Mouse (Mus musculus): ENCODE data around the gene Lrrc73. TPM values are rescaled to one million over a fixed set of nuclear protein-coding genes. Genes with fewer than 3 reads are reported as not detected.

Lrrc73 gene
- not detected for polyA plus RNA-seq (2014; fragmentation: Illumina TruSeq; extraction: RNeasy Lipid Tissue Mini Kit (QIAGEN cat#74804); ENCODE audit: low read depth, low replicate concordance)

GRCm38 (mm10) chr17:46253452-46254084, at the start of gene Lrrc73:
Gene Lrrc73, plus strand, starts transcription at chr17:46253531.

DNA sequence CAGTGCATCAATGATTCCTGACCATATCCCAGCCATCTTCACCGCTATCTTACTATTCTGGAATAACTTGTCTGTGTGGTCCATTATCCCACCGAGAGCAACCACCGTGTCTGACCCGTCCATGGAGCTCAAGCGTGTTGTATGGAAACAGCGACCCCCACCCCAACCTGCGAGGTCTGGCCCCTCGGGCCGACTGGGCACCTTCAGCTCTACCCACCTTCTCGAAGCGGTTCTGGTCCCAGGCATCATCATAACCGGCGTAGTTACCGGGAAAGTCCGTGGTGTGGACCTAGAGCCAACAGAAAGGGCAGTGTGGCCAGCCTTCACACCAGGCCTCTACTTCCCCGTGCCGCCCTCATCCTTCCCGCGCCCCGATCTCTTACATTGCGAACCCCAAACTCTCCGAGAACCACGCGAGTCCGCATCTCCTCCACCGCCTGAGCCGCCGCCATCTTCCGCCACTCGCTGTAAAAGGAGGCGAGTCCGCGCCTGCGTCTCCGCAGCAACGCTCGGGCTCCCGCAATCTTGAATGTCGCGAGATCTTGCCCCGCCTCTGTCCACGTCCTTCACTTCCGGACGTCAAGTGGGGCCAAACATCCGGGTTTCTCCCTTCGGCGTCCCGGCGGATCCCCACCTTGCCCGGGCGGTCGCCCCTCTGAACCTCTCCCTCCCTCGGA, 5.7 kb upstream of the Lrrc73 start, which contains the start of the genes Polr1c and Yipf3:
Gene Polr1c, minus strand, starts transcription at position 543 of the 677 bp plus-strand sequence.
Gene Yipf3, plus strand, starts transcription at position 569 of the 677 bp plus-strand sequence.

GRCm38 (mm10) chr17:46282483-46283123, 29.3 kb downstream of the Lrrc73 start, which contains the start of gene Tjap1:
Gene Tjap1, minus strand, starts transcription at chr17:46283026.

DNA sequence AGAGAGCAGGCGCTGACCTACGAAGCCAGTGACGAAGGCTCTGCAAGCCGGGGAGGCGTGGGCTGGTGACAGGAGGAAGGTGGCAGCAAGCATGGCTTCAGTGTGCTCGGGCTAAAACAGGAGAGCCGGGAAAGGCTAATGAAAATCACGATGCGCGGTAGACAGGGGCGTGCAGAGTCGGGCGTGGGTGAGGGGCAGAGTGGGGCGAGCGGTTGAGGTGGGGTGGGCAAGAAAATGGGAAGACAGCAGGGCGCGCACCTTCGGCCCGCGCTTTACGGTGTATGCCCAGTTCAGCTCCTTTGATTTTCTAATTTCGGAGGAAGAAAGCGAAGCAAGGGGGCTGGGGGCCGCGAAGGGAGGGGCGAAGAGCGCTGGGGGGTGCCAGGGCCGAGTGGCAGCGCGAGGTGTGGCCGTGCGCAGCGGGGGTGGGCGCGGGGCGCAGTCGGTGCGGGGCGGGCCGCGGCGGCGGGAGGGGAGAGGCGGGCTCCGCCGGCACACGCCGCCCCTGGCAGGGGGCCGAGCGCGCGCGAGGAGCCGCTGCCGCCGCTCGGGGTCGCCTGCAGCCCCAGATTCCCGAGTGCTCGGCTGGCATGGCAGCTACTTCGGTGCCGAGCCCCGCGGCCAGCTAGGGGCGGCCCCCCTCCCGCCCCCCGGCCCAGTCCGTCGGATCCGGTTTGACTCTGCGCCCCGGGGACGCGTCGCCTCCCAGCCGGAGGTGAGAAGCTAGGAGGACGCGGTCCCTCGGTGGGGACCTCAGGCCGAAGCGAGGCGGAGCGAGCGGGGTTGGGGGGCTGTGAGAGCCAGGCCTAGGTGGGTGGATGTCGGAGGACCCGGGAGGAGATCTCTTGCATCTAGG, 44.3 kb downstream of the Lrrc73 start, which contains the start of gene Dlk2:
Gene Dlk2, plus strand, starts transcription at position 58 of the 856 bp plus-strand sequence.

Other genes starting within 250 kb of the Lrrc73 start
- 517 TPM for gene Vegfa, start 221.2 kb upstream of the Lrrc73 start, polyA plus RNA-seq (2014; fragmentation: Illumina TruSeq; extraction: RNeasy Lipid Tissue Mini Kit (QIAGEN cat#74804); ENCODE audit: low read depth, low replicate concordance)
- gene Mrps18a, start 142.5 kb upstream of the Lrrc73 start, polyA plus RNA-seq (2014; fragmentation: Illumina TruSeq; extraction: RNeasy Lipid Tissue Mini Kit (QIAGEN cat#74804); ENCODE audit: low read depth, low replicate concordance) = 127 TPM
- 0.68 TPM for gene Rsph9, start 109.3 kb upstream of the Lrrc73 start, polyA plus RNA-seq (2014; fragmentation: Illumina TruSeq; extraction: RNeasy Lipid Tissue Mini Kit (QIAGEN cat#74804); ENCODE audit: low read depth, low replicate concordance)
- gene Mad2l1bp, start 100.0 kb upstream of the Lrrc73 start, polyA plus RNA-seq (2014; fragmentation: Illumina TruSeq; extraction: RNeasy Lipid Tissue Mini Kit (QIAGEN cat#74804); ENCODE audit: low read depth, low replicate concordance) = 20.1 TPM
- 87.3 TPM for gene Gtpbp2, start 92.5 kb upstream of the Lrrc73 start, polyA plus RNA-seq (2014; fragmentation: Illumina TruSeq; extraction: RNeasy Lipid Tissue Mini Kit (QIAGEN cat#74804); ENCODE audit: low read depth, low replicate concordance)
- 5.9 TPM for gene Polh, start 50.9 kb upstream of the Lrrc73 start, polyA plus RNA-seq (2014; fragmentation: Illumina TruSeq; extraction: RNeasy Lipid Tissue Mini Kit (QIAGEN cat#74804); ENCODE audit: low read depth, low replicate concordance)
- gene Xpo5, start 50.7 kb upstream of the Lrrc73 start, polyA plus RNA-seq (2014; fragmentation: Illumina TruSeq; extraction: RNeasy Lipid Tissue Mini Kit (QIAGEN cat#74804); ENCODE audit: low read depth, low replicate concordance) = 19.4 TPM
- gene Polr1c, start 5.5 kb upstream of the Lrrc73 start, polyA plus RNA-seq (2014; fragmentation: Illumina TruSeq; extraction: RNeasy Lipid Tissue Mini Kit (QIAGEN cat#74804); ENCODE audit: low read depth, low replicate concordance) = 19.8 TPM
- 59.4 TPM for gene Yipf3, start 5.5 kb upstream of the Lrrc73 start, polyA plus RNA-seq (2014; fragmentation: Illumina TruSeq; extraction: RNeasy Lipid Tissue Mini Kit (QIAGEN cat#74804); ENCODE audit: low read depth, low replicate concordance)
- 31.8 TPM for gene Tjap1, start 29.5 kb downstream of the Lrrc73 start, polyA plus RNA-seq (2014; fragmentation: Illumina TruSeq; extraction: RNeasy Lipid Tissue Mini Kit (QIAGEN cat#74804); ENCODE audit: low read depth, low replicate concordance)
- not detected for gene Dlk2, start 43.9 kb downstream of the Lrrc73 start, polyA plus RNA-seq (2014; fragmentation: Illumina TruSeq; extraction: RNeasy Lipid Tissue Mini Kit (QIAGEN cat#74804); ENCODE audit: low read depth, low replicate concordance)
- 4.1 TPM for gene Abcc10, start 74.8 kb downstream of the Lrrc73 start, polyA plus RNA-seq (2014; fragmentation: Illumina TruSeq; extraction: RNeasy Lipid Tissue Mini Kit (QIAGEN cat#74804); ENCODE audit: low read depth, low replicate concordance)
- gene Zfp318, start 130.2 kb downstream of the Lrrc73 start, polyA plus RNA-seq (2014; fragmentation: Illumina TruSeq; extraction: RNeasy Lipid Tissue Mini Kit (QIAGEN cat#74804); ENCODE audit: low read depth, low replicate concordance) = 12.4 TPM
- gene Crip3, start 175.4 kb downstream of the Lrrc73 start, polyA plus RNA-seq (2014; fragmentation: Illumina TruSeq; extraction: RNeasy Lipid Tissue Mini Kit (QIAGEN cat#74804); ENCODE audit: low read depth, low replicate concordance) = 2.5 TPM
- not detected for gene Slc22a7, start 184.9 kb downstream of the Lrrc73 start, polyA plus RNA-seq (2014; fragmentation: Illumina TruSeq; extraction: RNeasy Lipid Tissue Mini Kit (QIAGEN cat#74804); ENCODE audit: low read depth, low replicate concordance)
- 0.10 TPM for gene Ttbk1, start 234.1 kb downstream of the Lrrc73 start, polyA plus RNA-seq (2014; fragmentation: Illumina TruSeq; extraction: RNeasy Lipid Tissue Mini Kit (QIAGEN cat#74804); ENCODE audit: low read depth, low replicate concordance)
- 1.6 TPM for gene Dnph1, start 243.2 kb downstream of the Lrrc73 start, polyA plus RNA-seq (2014; fragmentation: Illumina TruSeq; extraction: RNeasy Lipid Tissue Mini Kit (QIAGEN cat#74804); ENCODE audit: low read depth, low replicate concordance)